Mouse (Mus musculus) CD4-positive, CD25-positive, alpha-beta regulatory T cell, adult 4 months (primary cell): ENCODE results near the gene Itk. TPM values are rescaled to one million over a fixed set of nuclear protein-coding genes. Genes with fewer than 3 reads are reported as not detected.
"Not testable (repeated sequence)": the region's sequence is repeated elsewhere in the genome, so short reads cannot be mapped to it uniquely, and the experiment has no call there.

ENCODE experiments used
- ATAC-seq: one replicate; pipeline ENCODE4 v1.8.0; 2017
- polyA plus RNA-seq, 2 experiments: library from polyadenylated mRNA; unstranded; fragments of 100-300 nt; shearing (Covaris generic); gene quantifications; one replicate each; pipeline ENCODE4 v1.2.1; 2017

The Itk gene
- 100 to 1,000 TPM; 152 to 211 TPM for polyA plus RNA-seq

GRCm38 (mm10) chr11:46389336-46390117 is at the start of gene Itk:
Gene Itk, minus strand, starts transcription at chr11:46389515.
- peak; percentile 82 for ATAC-seq

DNA sequence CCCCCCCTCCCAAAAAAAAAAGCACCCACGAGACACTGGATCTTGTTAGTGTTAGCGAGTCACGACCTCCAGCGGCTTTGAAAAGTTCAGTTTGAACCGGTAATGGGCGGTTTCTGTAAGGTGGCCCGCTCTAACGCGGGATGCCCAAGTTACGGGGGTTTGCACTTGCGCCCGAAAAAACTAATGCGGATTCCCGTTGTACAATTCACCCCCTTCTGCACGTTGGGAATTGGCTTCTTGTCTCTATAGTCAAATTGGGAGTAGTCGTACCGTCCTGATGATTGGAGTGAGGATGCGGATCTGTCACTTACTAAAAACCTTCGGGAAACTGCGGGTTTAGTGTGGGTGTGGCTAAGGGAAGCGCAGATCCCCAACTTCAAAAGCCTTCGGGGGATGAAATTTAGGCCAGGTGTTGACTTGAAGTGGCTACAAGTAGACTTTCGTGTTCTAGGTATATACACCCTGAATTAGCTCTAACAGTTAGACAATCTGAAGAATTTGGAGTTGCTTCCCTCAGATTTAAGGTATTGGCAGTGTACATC is 48.2 kb upstream of the Itk start:
- peak; percentile 63 for ATAC-seq

DNA sequence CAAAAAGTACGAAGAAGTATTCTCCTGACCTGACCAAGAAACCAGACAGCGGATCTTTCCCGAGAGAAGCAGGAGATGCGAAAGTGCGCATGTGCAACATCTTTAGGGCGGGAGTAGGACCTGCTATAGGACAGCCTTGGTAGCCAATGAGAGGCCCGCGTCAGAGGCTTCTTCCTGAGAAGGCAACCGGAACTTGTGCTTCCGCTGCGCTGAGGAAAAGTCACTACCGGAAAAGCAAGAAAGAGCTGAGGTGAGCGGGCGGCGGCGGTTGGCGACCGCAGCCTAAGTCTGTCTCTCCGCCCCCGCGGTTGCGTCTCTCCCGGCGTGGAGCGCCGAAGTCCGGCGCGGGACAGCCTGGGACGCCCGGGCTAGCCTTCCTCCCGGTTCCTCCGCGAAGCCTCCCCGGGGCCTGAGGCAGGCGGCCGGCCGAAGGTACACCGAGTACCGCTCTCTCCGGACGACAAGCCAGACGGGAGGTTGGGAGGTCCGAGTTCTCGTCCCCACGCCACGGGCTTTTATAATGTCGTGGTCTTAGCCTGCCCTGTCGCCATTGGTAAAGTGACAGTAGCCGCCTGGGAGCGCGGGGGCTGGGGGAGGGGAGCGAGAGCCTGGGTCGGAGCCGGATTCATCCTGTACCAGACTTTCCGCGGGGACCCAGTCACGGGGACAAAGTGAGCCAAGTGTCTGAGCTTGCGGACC is 47.6 kb upstream of the Itk start, which contains the start of gene Med7:
Med7 (plus strand) TSS at position 166 of the 699 bp plus-strand sequence.
- peak; percentile 97 for ATAC-seq

DNA sequence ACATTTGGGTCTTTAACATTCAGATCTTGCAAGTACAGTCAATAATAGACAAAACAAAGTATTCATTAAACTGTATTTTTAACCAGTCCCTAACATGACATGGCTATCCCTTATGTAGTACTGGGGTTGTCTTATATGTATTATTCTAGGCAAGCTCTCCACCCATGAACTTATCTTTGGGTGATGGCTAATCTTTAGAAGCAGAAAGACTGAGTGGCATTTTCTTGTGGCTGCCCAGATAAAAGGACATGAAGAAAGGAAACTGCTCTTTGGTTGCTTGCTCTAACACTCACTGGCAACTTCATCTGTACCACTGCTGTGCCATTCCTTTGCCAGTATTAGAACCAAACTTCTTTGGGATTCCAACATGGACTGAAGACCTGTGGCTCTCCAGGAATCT is 46.0 kb upstream of the Itk start:
- no peak for ATAC-seq

GRCm38 (mm10) chr11:46431129-46431528 is 41.8 kb upstream of the Itk start:
- peak; percentile 97 for ATAC-seq

- ATAC-seq: no peak
Observed at GRCm38 (mm10) chr11:46430123-46430522, 40.8 kb upstream of the Itk start.

- ATAC-seq: not testable (repeated sequence)
Observed at GRCm38 (mm10) chr11:46428131-46428530, 38.8 kb upstream of the Itk start.

DNA sequence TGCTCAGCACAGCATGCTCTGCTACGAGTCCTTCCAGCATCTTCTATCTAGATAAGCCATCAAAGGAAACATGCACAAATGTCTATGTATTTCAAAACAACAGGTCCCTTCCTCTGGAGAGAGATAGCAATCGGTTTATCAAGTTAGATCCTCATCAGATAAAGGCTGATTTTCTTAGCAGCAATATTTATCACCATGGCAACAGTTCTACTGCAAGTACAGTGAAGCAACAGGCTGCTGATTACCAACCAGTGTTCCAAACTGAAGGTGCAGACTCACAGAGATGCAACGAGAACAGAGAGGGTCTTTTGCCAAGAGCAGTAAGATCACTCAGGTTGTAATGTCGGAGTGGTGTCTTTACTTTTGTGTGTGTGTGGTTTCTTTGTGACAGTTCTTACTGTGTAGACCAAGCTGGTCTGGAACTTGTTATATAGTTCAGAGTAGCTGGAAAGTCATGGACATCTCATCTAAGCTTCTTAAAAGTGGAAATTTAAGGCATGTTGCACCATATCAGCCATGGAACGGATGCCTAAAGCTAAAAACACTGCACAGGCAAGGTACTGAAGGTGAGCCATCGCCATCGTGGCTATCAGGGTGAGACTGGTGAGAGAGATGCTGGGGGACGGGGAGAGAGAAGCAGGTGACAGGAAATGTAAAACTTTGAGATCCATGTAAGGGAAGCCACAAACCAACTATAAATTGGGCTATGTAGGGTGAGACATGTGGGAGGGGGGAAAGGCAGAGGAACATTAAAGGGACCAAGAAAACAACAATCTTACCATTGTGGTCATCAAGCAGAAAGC is 32.0 kb upstream of the Itk start:
- ATAC-seq: peak; percentile 87

DNA sequence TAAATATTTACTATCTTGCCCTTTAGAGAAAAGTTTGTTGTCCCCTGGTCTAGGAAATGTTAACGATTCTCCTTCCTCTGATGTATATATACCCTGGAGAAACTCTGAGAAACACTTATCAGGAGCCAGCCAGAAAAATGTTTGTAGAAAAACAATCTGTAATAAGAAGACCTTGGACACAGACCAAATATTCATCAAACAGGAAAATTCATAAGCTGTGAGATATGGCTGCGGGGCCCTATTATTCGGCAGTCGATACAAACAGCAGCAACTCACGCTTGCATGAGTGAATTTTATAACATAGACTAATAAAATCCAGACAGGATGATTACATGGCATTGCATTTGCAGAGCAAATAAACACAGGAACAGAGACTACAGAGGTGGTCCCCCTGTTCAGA is 29.5 kb upstream of the Itk start:
- no peak for ATAC-seq

- ATAC-seq: no peak
Observed at GRCm38 (mm10) chr11:46418438-46418837, 29.1 kb upstream of the Itk start.

DNA sequence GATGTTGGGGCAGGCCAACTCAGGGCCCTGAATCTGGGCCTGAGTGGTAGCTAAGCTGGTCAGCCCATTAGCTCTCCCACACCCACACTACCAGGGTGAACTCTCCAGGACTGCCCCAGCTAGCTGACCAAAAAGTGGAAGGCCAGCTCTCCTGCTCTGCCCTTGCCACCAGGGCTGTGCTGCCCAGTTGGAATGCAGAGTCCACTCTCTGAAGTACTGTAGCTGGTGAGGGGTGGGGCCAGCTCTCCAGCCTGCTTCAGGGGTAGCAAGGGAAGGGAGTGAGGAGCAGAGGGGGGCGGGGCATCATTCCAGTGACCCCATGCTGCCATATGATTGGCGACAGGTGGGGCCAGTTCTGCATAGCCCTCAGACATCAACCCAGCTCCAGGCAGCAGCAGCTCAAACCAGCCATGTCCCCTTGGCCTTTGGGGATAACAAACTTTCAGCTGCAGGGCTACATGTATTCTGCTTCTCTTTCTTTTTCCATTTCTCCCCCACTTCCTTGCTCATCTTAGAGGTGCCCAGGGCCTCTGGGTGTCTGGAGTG is 20.8 kb upstream of the Itk start:
- no peak for ATAC-seq

DNA sequence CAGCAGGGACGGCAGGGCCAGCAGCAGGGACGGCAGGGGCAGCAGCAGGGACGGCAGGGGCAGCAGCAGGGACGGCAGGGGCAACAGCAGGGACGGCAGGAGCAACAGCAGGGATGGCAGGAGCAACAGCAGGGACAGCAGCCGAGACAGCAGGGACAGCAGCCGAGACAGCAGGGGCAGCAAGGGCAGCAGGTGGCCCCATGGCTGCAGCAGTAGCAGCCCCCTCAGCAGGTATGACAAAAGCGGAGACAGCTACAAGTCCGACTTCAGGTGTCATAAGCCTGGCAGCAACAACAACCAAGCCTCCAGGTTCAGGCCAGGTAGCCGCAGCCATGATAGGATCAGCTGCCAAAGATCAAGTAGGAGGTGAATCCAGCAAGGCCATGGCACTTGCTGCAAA is 17.4 kb upstream of the Itk start:
- ATAC-seq: no peak

GRCm38 (mm10) chr11:46404986-46405385 is 15.7 kb upstream of the Itk start:
- peak; percentile 83 for ATAC-seq

GRCm38 (mm10) chr11:46401555-46401954 is 12.2 kb upstream of the Itk start:
- ATAC-seq: no peak

GRCm38 (mm10) chr11:46398933-46399383 is 9.6 kb upstream of the Itk start:
- peak; percentile 95 for ATAC-seq

- no peak for ATAC-seq
Observed at GRCm38 (mm10) chr11:46398473-46398872, 9.2 kb upstream of the Itk start.

DNA sequence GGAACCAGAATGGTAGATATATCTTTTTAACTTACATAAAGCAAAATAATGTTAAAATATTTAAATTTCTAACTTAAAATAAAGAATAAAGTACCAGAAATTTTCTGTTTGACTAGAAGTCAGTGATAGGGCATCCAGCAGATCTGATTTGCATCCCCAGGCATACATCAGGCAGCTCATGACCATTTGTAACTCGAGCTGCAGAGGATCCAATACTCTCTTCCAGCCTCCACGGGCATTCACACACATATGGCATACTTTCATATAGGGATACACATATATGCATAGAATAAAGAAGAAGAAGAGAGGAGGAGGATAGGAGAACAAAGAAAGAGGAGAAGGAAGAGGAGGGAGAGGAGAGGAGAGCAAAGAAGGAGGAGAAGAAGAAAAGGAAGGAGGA is 8.6 kb upstream of the Itk start:
- ATAC-seq: no peak

- no peak for ATAC-seq
Observed at GRCm38 (mm10) chr11:46396860-46397179, 7.5 kb upstream of the Itk start.

DNA sequence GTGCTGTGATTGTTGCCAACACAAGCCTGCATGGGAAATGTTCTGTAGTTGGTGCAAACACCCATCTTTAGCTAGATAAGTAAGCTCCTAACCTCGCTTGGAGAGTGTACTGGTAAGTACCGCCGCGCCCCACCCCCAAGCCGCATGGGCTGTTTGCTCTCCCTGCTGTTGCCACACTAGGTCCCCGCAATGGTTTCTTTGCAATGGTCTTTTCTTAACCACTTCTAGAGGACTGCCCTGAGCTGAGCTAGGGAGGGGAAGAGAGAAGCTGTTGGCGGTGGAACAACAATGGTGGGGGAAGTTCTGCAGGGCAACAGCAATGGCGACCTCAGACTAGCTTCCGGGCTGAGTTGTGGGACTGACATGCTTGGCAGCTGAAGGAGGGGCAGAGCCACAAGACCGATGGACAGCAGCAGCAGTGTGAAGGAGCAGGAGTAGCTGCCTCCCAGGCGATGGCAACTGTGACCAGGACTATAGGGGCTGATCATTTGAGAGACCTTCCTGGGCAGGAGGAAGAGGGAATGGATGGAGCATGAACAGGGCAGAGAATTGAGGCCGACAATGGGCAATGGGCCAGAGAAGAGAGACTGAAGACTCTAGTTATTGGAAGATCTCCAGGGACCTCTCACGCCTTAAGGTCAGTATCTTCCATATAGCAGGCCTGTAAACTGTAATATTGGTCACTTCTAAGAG is 7.0 kb upstream of the Itk start, which contains the start of gene Fam71b:
Fam71b (plus strand) TSS at position 393 of the 693 bp plus-strand sequence.
- ATAC-seq: no peak

DNA sequence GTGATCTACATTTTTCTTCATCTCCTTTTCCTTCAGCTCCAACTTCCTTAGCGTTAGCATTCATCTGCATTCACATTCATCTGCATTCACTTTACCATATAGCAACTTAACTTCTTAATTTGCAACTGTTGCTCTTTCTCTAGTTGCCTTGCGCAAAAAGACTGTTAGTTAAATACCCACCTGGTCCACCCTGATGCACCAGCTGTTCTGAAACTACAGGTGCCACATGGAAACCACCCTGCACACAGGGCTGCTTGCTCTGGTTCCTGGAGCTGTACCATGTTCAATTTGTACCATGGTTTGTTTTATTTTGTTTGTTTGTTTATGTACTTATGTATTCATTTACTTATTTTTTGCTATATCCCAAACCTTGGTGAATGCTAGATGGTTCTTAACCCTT is 6.4 kb upstream of the Itk start:
- ATAC-seq: no peak

- ATAC-seq: no peak
Observed at GRCm38 (mm10) chr11:46395088-46395487, 5.8 kb upstream of the Itk start.

- no peak for ATAC-seq
Observed at GRCm38 (mm10) chr11:46393413-46393812, 4.1 kb upstream of the Itk start.
